Mouse (Mus musculus) heart, adult 2 months (tissue): ENCODE measurements around the gene Il18bp. TPM values are rescaled to one million over a fixed set of nuclear protein-coding genes. Genes with fewer than 3 reads are reported as not detected.
"Not testable (repeated sequence)": the region's sequence is repeated elsewhere in the genome, so short reads cannot be mapped to it uniquely, and the experiment has no call there.

Experiments used
- DNase-seq, 2 experiments: peaks; one replicate each; pipeline ENCODE4 v3.0.0; 2021
- H3K27ac ChIP-seq: fragments of 200-600 bp; 2 replicates; pipeline ENCODE4 v1.8.1; 2022
- H3K27me3 ChIP-seq: fragments of 200-500 bp; 2 replicates; pipeline ENCODE4 v1.6.1; 2012; ENCODE audit warnings: mild to moderate bottlenecking, low read length, inconsistent platforms, mixed read lengths; ENCODE audit not compliant: control insufficient read depth, insufficient read depth
- H3K36me3 ChIP-seq: fragments of 200-500 bp; 2 replicates; pipeline ENCODE4 v1.6.1; 2012; ENCODE audit warnings: low read length, inconsistent platforms; ENCODE audit not compliant: control insufficient read depth, insufficient read depth
- H3K4me1 ChIP-seq: fragments of 200-500 bp; 2 replicates; pipeline ENCODE4 v1.6.1; 2011; ENCODE audit warnings: low read length; ENCODE audit not compliant: control insufficient read depth, insufficient read depth
- H3K4me3 ChIP-seq: fragments of 200-600 bp; 2 replicates; pipeline ENCODE4 v1.8.1; 2022
- H3K79me2 ChIP-seq: fragments of 200-500 bp; replicated peaks from 2 replicates; pipeline ENCODE4 v1.6.1; 2012; ENCODE audit warnings: mild to moderate bottlenecking, inconsistent platforms, low read length, moderate library complexity, mixed read lengths; ENCODE audit not compliant: control insufficient read depth, insufficient read depth
- H3K9ac ChIP-seq: fragments of 200-500 bp; 2 replicates; pipeline ENCODE4 v1.6.1; 2012; ENCODE audit warnings: low read depth, mild to moderate bottlenecking, control low read depth, inconsistent platforms, low read length, mixed read lengths
- CTCF ChIP-seq: fragments of 200-600 bp; IDR thresholded peaks from 2 replicates; pipeline ENCODE4 v1.8.1; 2022; ENCODE audit warnings: antibody characterized with exemption, mild to moderate bottlenecking, moderate library complexity
- EP300 ChIP-seq: fragments of 200-500 bp; IDR thresholded peaks from 2 replicates; pipeline ENCODE4 v1.6.1; 2011; ENCODE audit warnings: low read depth, low read length, control low read depth; ENCODE audit not compliant: insufficient read depth
- POLR2A ChIP-seq: fragments of 200-500 bp; IDR thresholded peaks from 2 replicates; pipeline ENCODE4 v1.6.1; 2011; ENCODE audit warnings: mild to moderate bottlenecking, low read depth, low read length, control low read depth; ENCODE audit not compliant: insufficient read depth
- WGBS: fragments of 180-500 bp; shearing (Covaris S2); methylation state at CpG from one replicate; pipeline ENCODE4 v1.1.7; 2018; 5-methylcytosine and 5-hydroxymethylcytosine counted together
- intact Hi-C: fragments of 180-260 bp; cut with DNase I; formaldehyde crosslinking; loops from one replicate; pipeline ENCODE4 v1.15.1; 2025
- polyA plus RNA-seq: library from polyadenylated mRNA; depleted of rRNA; stranded (reverse); fragments of >200 nt; gene quantifications from 2 replicates; pipeline ENCODE4 v1.2.3, GENCODE M21; 2012
- total RNA-seq, 2 experiments: library from RNA; stranded (reverse); gene quantifications; 2 replicates each; pipeline ENCODE4 v1.2.3; 2021

The Il18bp gene
- total and polyA plus RNA-seq, 3 experiments = 8.6 to 14.4 (median 12.3) TPM

DNA sequence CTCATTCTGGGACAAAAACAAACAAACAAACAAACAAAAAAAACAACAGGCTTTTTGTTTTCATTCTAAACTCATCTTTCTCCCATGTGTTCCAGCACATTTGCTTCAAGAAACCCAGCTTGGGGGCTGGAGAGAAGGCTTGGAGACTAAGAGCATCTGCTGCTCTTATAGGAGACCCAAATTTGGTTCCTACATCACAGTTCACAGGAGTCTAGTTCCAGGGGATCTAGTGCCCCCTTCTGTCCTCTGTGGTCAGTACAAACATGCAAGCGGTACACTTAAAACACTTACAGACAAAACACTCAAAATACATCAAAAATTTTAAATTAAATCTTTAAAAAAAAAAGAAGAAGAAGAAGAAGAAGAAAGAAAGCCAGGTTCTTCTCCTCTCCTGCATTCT, 16.4 kb upstream of the Il18bp start:
- Histone ChIP-seq H3K27me3 (no peaks in the 10 kb centered on the region), H3K9ac (no peak overlapping the region), H3K4me3 (no peak overlapping the region), H3K4me1 (no peaks in the 10 kb centered on the region), H3K27ac (no peak overlapping the region), H3K36me3 (no peaks in the 10 kb centered on the region), H3K79me2 (no peaks in the 10 kb centered on the region)
- TF ChIP-seq CTCF (peak; percentile 62), EP300 (no peak)
- intact Hi-C loops = loop anchor here (1.0 to 5.0 kb wide), 2 partner anchors 38 to 117 kb away; no protein-coding TSS in a partner anchor
- DNase-seq = no peak
- WGBS = 92% methylated on average over 1 of the region's 1 CpGs

GRCm38 (mm10) chr7:102025187-102026119, 7.0 kb upstream of the Il18bp start:
- no peak overlapping the region for H3K27ac ChIP-seq
- H3K4me3 ChIP-seq = no peak overlapping the region
- no peaks in the 10 kb centered on the region; the same call in 1 of the 2 replicates for H3K36me3 ChIP-seq
- DNase-seq = no peak
- intact Hi-C loops = no loop called here
- H3K79me2 ChIP-seq = no peaks in the 10 kb centered on the region
- TF ChIP-seq CTCF (no peak), POLR2A (no peak), EP300 (no peak)
- 86% methylated on average over 2 of the region's 2 CpGs for WGBS
- H3K27me3 ChIP-seq = no peaks in the 10 kb centered on the region
- no peaks in the 10 kb centered on the region for H3K4me1 ChIP-seq
- H3K9ac ChIP-seq = no peak overlapping the region

- H3K4me1 ChIP-seq = no peaks in the 10 kb centered on the region
- H3K27me3 ChIP-seq = no peaks in the 10 kb centered on the region
- no peak overlapping the region for H3K9ac ChIP-seq
- TF ChIP-seq EP300 = no peak
- TF ChIP-seq POLR2A = no peak
- no peak for TF ChIP-seq CTCF
- intact Hi-C loops = no loop called here
- no peak for DNase-seq
- no peak overlapping the region for H3K4me3 ChIP-seq
- no peak overlapping the region for H3K27ac ChIP-seq
- 94% methylated on average over 9 of the region's 9 CpGs for WGBS
- H3K79me2 ChIP-seq = no peaks in the 10 kb centered on the region
- H3K36me3 ChIP-seq = no peaks in the 10 kb centered on the region; the same call in 1 of the 2 replicates
Observed at GRCm38 (mm10) chr7:102023821-102024220, 5.3 kb upstream of the Il18bp start.

DNA sequence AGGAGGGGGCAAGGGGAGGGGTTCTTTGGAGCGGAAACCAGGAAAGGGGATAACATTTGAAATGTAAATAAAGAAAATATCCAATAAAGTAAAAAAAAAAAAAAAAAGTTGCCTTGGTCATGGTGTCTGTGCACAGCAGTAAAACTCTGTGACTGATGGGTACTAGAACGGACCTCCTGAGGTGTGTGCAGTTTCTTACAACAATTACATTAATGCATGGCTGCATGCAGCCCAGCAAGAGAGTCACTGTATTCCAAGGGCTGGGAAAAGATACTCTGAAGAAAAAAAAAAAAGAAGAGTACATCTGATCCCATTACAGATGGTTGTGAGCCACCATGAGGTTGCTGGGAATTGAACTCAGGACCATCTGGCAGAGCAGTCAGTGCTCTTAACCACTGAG, 2.4 kb upstream of the Il18bp start:
- H3K9ac ChIP-seq, intact Hi-C loops, H3K27ac ChIP-seq, H3K27me3 ChIP-seq, H3K4me3 ChIP-seq, H3K79me2 ChIP-seq, DNase-seq, H3K36me3 ChIP-seq: not testable (repeated sequence)
- H3K4me1 ChIP-seq = peaks cover 13% of the 10 kb centered on the region
- WGBS = 98% methylated on average over 2 of the region's 2 CpGs

- 67% methylated on average over 3 of the region's 3 CpGs for WGBS
- no peak overlapping the region for H3K27ac ChIP-seq
- H3K27me3 ChIP-seq = no peaks in the 10 kb centered on the region
- DNase-seq = no peak
- no peak overlapping the region for H3K9ac ChIP-seq
- intact Hi-C loops = loop anchor here (5.0 kb wide), 1 partner anchor 87 kb away; the partner anchor contains the start of genes Lrrc51 and Numa1
- H3K36me3 ChIP-seq = peaks cover 10% of the 10 kb centered on the region
- H3K4me1 ChIP-seq = peaks cover 13% of the 10 kb centered on the region
- no peaks in the 10 kb centered on the region for H3K79me2 ChIP-seq
- no peak overlapping the region for H3K4me3 ChIP-seq
- TF ChIP-seq POLR2A (no peak), EP300 (no peak), CTCF (no peak)
Observed at GRCm38 (mm10) chr7:102019362-102019761, 872 bp upstream of the Il18bp start.

GRCm38 (mm10) chr7:102018034-102018433, 456 bp downstream of the Il18bp start:
- H3K27me3 ChIP-seq = no peaks in the 10 kb centered on the region
- H3K4me3 ChIP-seq = peak overlapping the region; percentile 61
- peak; percentile 58 to 65 for DNase-seq
- TF ChIP-seq EP300 (no peak), POLR2A (no peak), CTCF (no peak)
- H3K9ac ChIP-seq = peak overlapping the region; percentile 74
- WGBS = 11% methylated on average over 7 of the region's 7 CpGs
- no peaks in the 10 kb centered on the region for H3K79me2 ChIP-seq
- peak overlapping the region; percentile 86 for H3K27ac ChIP-seq
- H3K4me1 ChIP-seq = peaks cover 13% of the 10 kb centered on the region
- intact Hi-C loops = loop anchor here (5.0 kb wide), 1 partner anchor 86 kb away; the partner anchor contains the start of genes Lrrc51 and Numa1
- peaks cover 11% of the 10 kb centered on the region for H3K36me3 ChIP-seq
